Mouse (Mus musculus): ENCODE results near the gene Agpat4. TPM values are rescaled to one million over a fixed set of nuclear protein-coding genes. Genes with fewer than 3 reads are reported as not detected.

Agpat4 gene
- polyA plus RNA-seq, 1 experiment from 2014 or later: 55.5 TPM

- ATAC-seq (ENCODE audit: low FRiP score): peak; percentile 81
These were observed 147.7 kb downstream of the Agpat4 start for GRCm38 (mm10) chr17:12265969-12266925.

DNA sequence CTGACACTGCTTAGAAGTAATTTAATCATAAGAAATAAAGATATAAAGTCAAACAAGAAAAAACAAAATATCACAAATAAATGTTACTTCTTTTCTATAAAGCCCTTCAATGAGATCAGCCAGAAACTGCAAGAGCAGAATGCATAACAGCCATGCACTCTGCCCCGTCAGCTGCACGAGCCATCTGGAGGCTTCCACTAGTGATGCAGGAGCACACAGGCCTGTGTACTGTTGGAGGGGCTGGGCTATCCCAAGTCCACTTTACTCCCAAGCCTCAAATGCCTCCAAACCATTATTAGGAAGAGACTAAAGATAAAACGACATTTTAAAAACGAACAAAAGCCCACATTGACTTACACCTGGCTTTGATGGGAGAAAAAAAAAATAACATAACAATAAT is 149.6 kb downstream of the Agpat4 start:
- Histone ChIP-seq H3K27ac (replicated peaks) (no peak overlapping the region), H3K27me3 (replicated peaks) (no peaks in the 10 kb centered on the region), H3K4me2 (no peak overlapping the region), H3K4me3 (replicated peaks) (no peak overlapping the region), H3K36me3 (peaks cover 35% of the 10 kb centered on the region), H3K9me3 (replicated peaks) (no peaks in the 10 kb centered on the region), H3K9ac (replicated peaks) (no peak overlapping the region), H3K4me1 (peaks cover 35% of the 10 kb centered on the region)
- WGBS: 64% methylated on average over 4 of the region's 4 CpGs
- ATAC-seq (ENCODE audit: low FRiP score): no peak

More at GRCm38 (mm10) chr17:12265969-12266925, 147.7 kb downstream of the Agpat4 start:
- Histone ChIP-seq H3K4me3 (replicated peaks) (no peak overlapping the region), H3K9ac (replicated peaks) (no peak overlapping the region), H3K27ac (replicated peaks) (peak overlapping the region; percentile 65; the same call in 1 of the 2 replicates), H3K36me3 (peaks cover 34% of the 10 kb centered on the region), H3K27me3 (replicated peaks) (no peaks in the 10 kb centered on the region), H3K4me1 (peaks cover 35% of the 10 kb centered on the region), H3K9me3 (replicated peaks) (no peaks in the 10 kb centered on the region), H3K4me2 (peak overlapping the region; percentile 13; the same call in 1 of the 2 replicates)
- WGBS: 45% methylated on average over 21 of the region's 21 CpGs

GRCm38 (mm10) chr17:12268538-12268937 is 150.0 kb downstream of the Agpat4 start:
- Histone ChIP-seq H3K4me1 (peaks cover 35% of the 10 kb centered on the region), H3K4me2 (no peak overlapping the region), H3K27me3 (replicated peaks) (no peaks in the 10 kb centered on the region), H3K4me3 (replicated peaks) (no peak overlapping the region), H3K27ac (replicated peaks) (no peak overlapping the region), H3K9ac (replicated peaks) (no peak overlapping the region), H3K9me3 (replicated peaks) (no peaks in the 10 kb centered on the region), H3K36me3 (peaks cover 31% of the 10 kb centered on the region)
- ATAC-seq (ENCODE audit: low FRiP score): no peak
- 85% methylated on average over 10 of the region's 10 CpGs for WGBS

Other genes starting within 250 kb of the Agpat4 start
- gene Map3k4, start 200.1 kb downstream of the Agpat4 start, polyA plus RNA-seq (2015; fragmentation: Nextera tagmentation; extraction: Ambion mirVana): 36.4 and 37.1 TPM in 2 replicates